In genomic region chr15:80097999-80098461, GRCm38 (mm10) we compare ENCODE assay signal across 11 mouse cellular contexts. TPM values are rescaled to one million over a fixed set of nuclear protein-coding genes. Genes with fewer than 3 reads are reported as not detected.
DNase-seq lines count a peak whose midpoint lies in the region; ATAC-seq and TF ChIP-seq lines count a peak whose summit lies in the region.
"Had no signal": no experiment of that assay in that cellular context is flagged by ENCODE, and none has a peak within 500 bp of the region (broad histone marks: within the 10 kb centered on the region; RNA-seq: fewer than 3 reads in every experiment).

No protein-coding gene starts in this region.

- no peak for TF ChIP-seq POLR2A in heart, adult 2 months (IDR thresholded peaks at IDR 0.05; ENCODE audit: insufficient read depth, low read depth, low read length)

- H3K36me3 ChIP-seq in heart, adult 2 months (ENCODE audit: control insufficient read depth, insufficient read depth, low read length), result no peaks in the 10 kb centered on the region
- peaks cover 28% of the 10 kb centered on the region for H3K36me3 ChIP-seq in E14TG2a.4 (ENCODE audit: insufficient read depth, low read length)
- H3K36me3 ChIP-seq in erythroblast, embryonic 14.5 days (ENCODE audit: control insufficient read depth), result no peaks in the 10 kb centered on the region; the same call in 1 of the 2 replicates
- H3K36me3 ChIP-seq in midbrain, embryonic 11.5 days (ENCODE audit: control insufficient read depth, insufficient read depth, low read length), result no peaks in the 10 kb centered on the region
- H3K36me3 ChIP-seq: limb, embryonic 15.5 days had no signal

- DNase-seq in heart, adult 2 months, result no peak
- DNase-seq in heart, postnatal 10 days, result no peak
- peak; percentile 83 for DNase-seq in midbrain, embryonic 11.5 days (ENCODE audit: low spot score, missing footprints)
- no peak for DNase-seq in ovary, postnatal 36 days (ENCODE audit: low spot score)
- DNase-seq in thymus, postnatal 4 days, result no peak
- DNase-seq in layer of hippocampus, adult 18-20 months (ENCODE audit: low spot score in 2 of 2), result no peak
- DNase-seq: right cerebral cortex, postnatal 14 days had no signal

- ATAC-seq in midbrain, embryonic 11.5 days (ENCODE audit: low FRiP score), result 0 out of 2 replicates have a peak, but pooled peaks have one; percentile 48

- peaks cover 6% of the 10 kb centered on the region for H3K4me1 ChIP-seq in heart, adult 2 months (ENCODE audit: control insufficient read depth, insufficient read depth, low read length)
- peaks cover 99% of the 10 kb centered on the region for H3K4me1 ChIP-seq in E14TG2a.4 (replicated peaks; ENCODE audit: low read depth, low read length)
- H3K4me1 ChIP-seq in erythroblast, embryonic 14.5 days (ENCODE audit: control insufficient read depth), result peaks cover 79% of the 10 kb centered on the region
- H3K4me1 ChIP-seq in midbrain, embryonic 11.5 days (ENCODE audit: control insufficient read depth, insufficient read depth, low read length), result peaks cover 6% of the 10 kb centered on the region

- H3K9ac ChIP-seq in heart, adult 2 months (ENCODE audit: low read depth, low read length), result no peak overlapping the region
- no peak overlapping the region for H3K9ac ChIP-seq in midbrain, embryonic 11.5 days (ENCODE audit: low read length)
- H3K9ac ChIP-seq: limb, embryonic 15.5 days had no signal

- H3K4me3 ChIP-seq in heart, adult 2 months, result no peak overlapping the region
- peak overlapping the region; percentile 61 for H3K4me3 ChIP-seq in E14TG2a.4 (replicated peaks; ENCODE audit: low read length)
- peak overlapping the region; percentile 62 for H3K4me3 ChIP-seq in erythroblast, embryonic 14.5 days (replicated peaks)
- H3K4me3 ChIP-seq in midbrain, embryonic 11.5 days (ENCODE audit: low read depth, low read length), result no peak overlapping the region
- H3K4me3 ChIP-seq: limb, embryonic 15.5 days had no signal

- TF ChIP-seq EP300 in heart, adult 2 months (IDR thresholded peaks at IDR 0.05; ENCODE audit: insufficient read depth, low read depth, low read length), result no peak

- intact Hi-C loops in heart, adult 2 months (cut with DNase I), result no loop called here
- intact Hi-C loops in heart, postnatal 10 days (cut with DNase I), result no loop called here

- H3K79me2 ChIP-seq in heart, adult 2 months (replicated peaks; ENCODE audit: control insufficient read depth, insufficient read depth, low read length), result no peaks in the 10 kb centered on the region

- H3K9me3 ChIP-seq in E14TG2a.4 (ENCODE audit: low read length), result no peaks in the 10 kb centered on the region
- H3K9me3 ChIP-seq in erythroblast, embryonic 14.5 days (ENCODE audit: control insufficient read depth, low read length), result no peaks in the 10 kb centered on the region
- H3K9me3 ChIP-seq in midbrain, embryonic 11.5 days (ENCODE audit: control insufficient read depth, low read length), result no peaks in the 10 kb centered on the region
- H3K9me3 ChIP-seq: limb, embryonic 15.5 days had no signal

- H3K27ac ChIP-seq in heart, adult 2 months, result peak overlapping the region; percentile 49
- H3K27ac ChIP-seq in midbrain, embryonic 11.5 days (ENCODE audit: low read depth, low read length), result no peak overlapping the region
- H3K27ac ChIP-seq: limb, embryonic 15.5 days had no signal

- WGBS in heart, adult 2 months, result 25% methylated on average over 8 of the region's 8 CpGs
- WGBS in midbrain, embryonic 11.5 days, result 27% methylated on average over 8 of the region's 8 CpGs

- TF ChIP-seq CTCF in heart, adult 2 months (IDR thresholded peaks at IDR 0.05), result no peak
- no peak for TF ChIP-seq CTCF in E14TG2a.4 (conservative IDR thresholded peaks at IDR 0.05; ENCODE audit: low read length)

- no peaks in the 10 kb centered on the region for H3K27me3 ChIP-seq in heart, adult 2 months (ENCODE audit: control insufficient read depth, insufficient read depth, low read length)
- no peaks in the 10 kb centered on the region for H3K27me3 ChIP-seq in E14TG2a.4 (ENCODE audit: insufficient read depth, low read length)
- H3K27me3 ChIP-seq in erythroblast, embryonic 14.5 days (ENCODE audit: control insufficient read depth), result no peaks in the 10 kb centered on the region
- no peaks in the 10 kb centered on the region; the same call in 1 of the 2 replicates for H3K27me3 ChIP-seq in midbrain, embryonic 11.5 days (ENCODE audit: control insufficient read depth, insufficient read depth, low read length)
- H3K27me3 ChIP-seq: CH12.LX had no signal

- H3K4me2 ChIP-seq in midbrain, embryonic 11.5 days, result no peak overlapping the region

RNA-seq across cellular contexts. Expression of gene Rpl3, which starts 6.4 kb away (rescaled TPM):
- 100 to 1,000 TPM; 137 to 150 TPM for total RNA-seq in heart, adult 2 months (2021)
- polyA plus RNA-seq in heart, adult 2 months (2012; rRNA removed), result 201 and 230 TPM in 2 replicates
- 100 to 1,000 TPM; 486 to 496 TPM for total RNA-seq in heart, postnatal 10 days (2021)
- polyA plus RNA-seq in erythroblast, embryonic 14.5 days (2012), result 12.0 and 25.2 TPM in 2 replicates
- polyA plus RNA-seq in midbrain, embryonic 11.5 days (2014; fragmentation: Nextera tagmentation; extraction: Ambion mirVana), result 1,032 and 1,053 TPM in 2 replicates
- total RNA-seq in layer of hippocampus, adult 18-20 months (2021), result 100 to 1,000 TPM; 600 to 628 TPM

RNA-seq across cellular contexts. Expression of gene Syngr1, which starts 6.9 kb away (rescaled TPM):
- total RNA-seq in heart, adult 2 months (2021), result 10 to 100 TPM; 69.6 to 95.0 TPM
- 247 and 250 TPM in 2 replicates for polyA plus RNA-seq in heart, adult 2 months (2012; rRNA removed)
- total RNA-seq in heart, postnatal 10 days (2021), result 10 to 100 TPM; 84.9 to 86.7 TPM
- 0.41 and 1.5 TPM in 2 replicates for polyA plus RNA-seq in erythroblast, embryonic 14.5 days (2012)
- polyA plus RNA-seq in midbrain, embryonic 11.5 days (2014; fragmentation: Nextera tagmentation; extraction: Ambion mirVana), result 6.2 and 7.4 TPM in 2 replicates
- total RNA-seq in layer of hippocampus, adult 18-20 months (2021), result 100 to 1,000 TPM; 370 to 379 TPM

RNA-seq across cellular contexts. Expression of gene Tab1, which starts 34.9 kb away (rescaled TPM):
- 10 to 100 TPM; 17.8 to 24.5 TPM for total RNA-seq in heart, adult 2 months (2021)
- 24.1 and 29.3 TPM in 2 replicates for polyA plus RNA-seq in heart, adult 2 months (2012; rRNA removed)
- 10 to 100 TPM; 33.3 to 34.3 TPM for total RNA-seq in heart, postnatal 10 days (2021)
- 2.2 and 3.3 TPM in 2 replicates for polyA plus RNA-seq in erythroblast, embryonic 14.5 days (2012)
- polyA plus RNA-seq in midbrain, embryonic 11.5 days (2014; fragmentation: Nextera tagmentation; extraction: Ambion mirVana), result 24.9 and 29.4 TPM in 2 replicates
- 10 to 100 TPM; 21.2 to 23.4 TPM for total RNA-seq in layer of hippocampus, adult 18-20 months (2021)

Comparison
In these comparisons a context has a peak if more than half of its experiments do, and no peak if none do; other contexts are left out.
1. H3K4me3 ChIP-seq: peak in E14TG2a.4 (single experiment) and erythroblast, embryonic 14.5 days (single experiment); none in heart, adult 2 months (single experiment) and midbrain, embryonic 11.5 days (single experiment).